Mouse (Mus musculus): ENCODE measurements around the gene Pepd.

DNA sequence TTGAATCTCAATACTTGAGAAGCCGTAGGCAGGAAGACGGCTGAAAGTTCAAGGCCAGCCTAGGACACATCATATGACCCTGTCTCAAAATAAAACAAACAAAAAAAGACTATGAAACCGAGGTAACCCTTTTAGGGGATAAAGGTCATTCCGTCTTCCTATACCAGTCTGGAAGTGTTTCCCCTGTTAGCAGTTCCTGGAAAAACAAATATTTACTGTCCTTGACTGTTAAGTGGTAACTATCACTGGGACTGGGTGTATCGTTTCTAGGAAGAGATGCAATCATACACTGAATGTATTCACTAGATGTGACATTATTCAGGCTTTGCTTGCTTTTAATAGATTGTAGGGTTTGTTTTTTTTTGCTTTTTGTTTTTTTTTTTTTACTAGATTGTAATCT is 178.4 kb downstream of the Pepd start:
- TF ChIP-seq POLR2A (IDR thresholded peaks at IDR 0.05; ENCODE audit: insufficient read length, low read depth) (no peak), MAX (IDR thresholded peaks at IDR 0.05; ENCODE audit: low read depth) (no peak), SRF (IDR thresholded peaks at IDR 0.05; ENCODE audit: control insufficient read depth, insufficient read length, low read depth) (no peak), MYOD1 (IDR thresholded peaks at IDR 0.05; ENCODE audit: control insufficient read depth in 1 of 3, insufficient read length in 2 of 3, low read depth in 2 of 3) (no peak), POLR2AphosphoS2 (IDR thresholded peaks at IDR 0.05; ENCODE audit: insufficient read length, low read depth) (no peak), CEBPB (IDR thresholded peaks at IDR 0.05; ENCODE audit: insufficient read depth, poor library complexity, severe bottlenecking) (no peak), USF1 (IDR thresholded peaks at IDR 0.05; ENCODE audit: low read depth) (no peak), MYOG (IDR thresholded peaks at IDR 0.05; ENCODE audit: control insufficient read depth in 1 of 3, insufficient read depth in 1 of 3, insufficient read length in 2 of 3, low read depth in 2 of 3) (no peak), TCF3 (IDR thresholded peaks at IDR 0.05; ENCODE audit: insufficient read length, low read depth) (no peak), TCF12 (IDR thresholded peaks at IDR 0.05; ENCODE audit: insufficient read depth, poor library complexity, severe bottlenecking) (no peak), E2F4 (IDR thresholded peaks at IDR 0.05; ENCODE audit: insufficient read depth) (no peak)

All from myocyte (in vitro differentiated cells).